Mouse (Mus musculus) CD4-positive, CD25-positive, alpha-beta regulatory T cell, adult 2 months (primary cell): ENCODE results near the gene Nr2c2.
"Not testable (repeated sequence)": the region's sequence is repeated elsewhere in the genome, so short reads cannot be mapped to it uniquely, and the experiment has no call there.

Experiments used
- DNase-seq: peaks from one replicate; pipeline ENCODE4 v3.0.0-alpha.2; 2012; ENCODE audit warnings: low read depth, low spot score

Nr2c2 gene

GRCm38 (mm10) chr6:92091130-92091591 lies at the start of gene Nr2c2:
Nr2c2 (plus strand) TSS chr6:92091390.
- peak; percentile 90 for DNase-seq

GRCm38 (mm10) chr6:92042055-92042454 lies 49.1 kb upstream of the Nr2c2 start:
- DNase-seq, result no peak

DNA sequence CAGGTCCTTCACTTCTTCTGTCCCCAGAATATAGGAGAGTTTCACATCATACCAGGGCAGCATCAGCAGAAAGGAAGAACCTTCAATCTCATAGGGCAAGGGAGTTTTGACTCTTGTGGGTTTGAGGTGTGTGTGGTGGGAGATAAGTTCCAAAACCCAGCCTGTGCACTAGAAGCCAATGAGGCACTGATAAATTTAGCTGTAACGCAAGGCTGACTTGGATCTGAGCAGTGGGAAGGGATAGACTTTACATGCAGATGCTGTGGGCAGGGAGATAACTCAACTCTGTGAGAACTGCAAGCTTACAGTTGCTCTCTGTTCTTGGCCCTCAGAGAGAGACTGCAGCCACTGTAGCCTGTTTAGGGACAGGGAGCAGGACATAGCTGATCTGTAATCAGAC lies 48.3 kb upstream of the Nr2c2 start:
- DNase-seq, result no peak

DNA sequence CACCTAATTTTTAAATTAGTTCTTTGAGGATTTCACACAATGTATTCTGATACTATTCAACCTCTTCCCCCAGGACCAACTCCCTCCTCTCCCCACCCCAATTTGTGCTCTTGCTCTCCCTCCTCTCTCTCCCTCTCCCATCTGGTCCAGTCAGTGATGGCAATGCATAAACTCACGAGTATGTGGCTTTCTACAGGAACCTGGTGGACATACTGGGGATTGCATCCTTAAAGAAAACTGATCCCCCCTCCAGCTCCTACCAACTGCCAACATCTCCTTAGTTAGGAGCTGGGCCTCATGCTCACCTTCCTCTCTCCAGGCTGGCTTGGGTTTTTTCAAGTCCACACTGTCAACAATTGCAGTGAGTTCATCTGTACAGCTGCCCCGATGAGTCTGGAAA lies 33.4 kb upstream of the Nr2c2 start:
- peak; percentile 26 for DNase-seq

DNA sequence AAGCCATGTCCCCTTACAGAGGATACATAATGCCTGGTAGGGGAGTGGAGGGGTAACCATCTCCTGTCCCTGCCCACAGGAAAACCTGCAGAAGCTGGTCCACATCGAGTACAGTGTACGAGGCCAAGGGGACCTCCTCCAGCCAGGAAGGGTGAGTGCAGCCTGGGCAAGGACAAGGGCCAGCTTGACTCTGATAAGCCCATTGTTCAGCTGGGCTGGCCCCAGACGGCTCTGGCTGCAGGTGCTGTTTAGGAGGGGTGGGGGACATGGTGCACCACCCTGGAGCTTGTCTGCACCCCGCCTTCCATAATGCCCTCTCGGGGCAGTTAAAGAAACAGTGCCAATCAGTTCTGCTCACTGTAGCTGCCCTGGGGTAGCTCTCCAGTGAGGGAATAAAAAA lies 29.5 kb upstream of the Nr2c2 start:
- DNase-seq, result no peak

- no peak for DNase-seq
These were observed 27.7 kb upstream of the Nr2c2 start for GRCm38 (mm10) chr6:92063452-92063851.

GRCm38 (mm10) chr6:92064101-92064500 lies 27.1 kb upstream of the Nr2c2 start:
- no peak for DNase-seq

DNA sequence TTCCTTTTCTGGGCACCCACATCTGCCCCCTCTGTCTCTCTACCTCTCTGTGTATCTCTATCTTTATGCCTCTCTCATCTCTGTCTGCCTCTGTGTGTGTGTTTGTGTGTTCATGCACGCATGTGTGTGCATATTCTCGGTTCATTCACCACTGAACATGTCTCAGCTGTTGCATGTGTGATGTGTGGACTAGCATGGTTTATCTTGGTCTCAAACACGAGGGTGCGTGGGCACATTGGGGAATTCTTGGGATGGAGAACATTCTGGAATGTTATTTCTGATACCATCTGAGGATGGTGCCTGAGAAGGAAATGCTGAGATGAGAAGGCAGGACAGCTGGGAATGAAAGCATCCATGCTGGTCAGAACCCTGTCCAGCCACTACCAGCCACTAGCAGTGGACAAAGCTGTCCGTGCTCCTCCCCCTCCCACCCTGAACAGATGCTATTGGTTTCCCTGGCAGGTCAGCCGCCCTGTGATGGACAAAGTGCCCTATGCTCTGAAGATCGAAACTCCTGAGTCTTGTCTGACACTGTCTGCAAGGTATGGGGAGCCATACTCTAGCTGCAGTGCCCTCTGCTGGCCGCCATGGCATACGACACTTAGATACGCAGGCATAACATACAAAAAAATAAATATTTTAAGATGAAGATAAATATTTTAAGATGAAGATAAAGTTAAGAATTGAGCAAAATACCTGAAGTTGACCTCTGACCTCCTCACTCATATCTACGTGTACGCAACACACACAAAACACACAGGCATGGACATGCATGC lies 25.3 kb upstream of the Nr2c2 start:
- DNase-seq, result peak; percentile 55

DNA sequence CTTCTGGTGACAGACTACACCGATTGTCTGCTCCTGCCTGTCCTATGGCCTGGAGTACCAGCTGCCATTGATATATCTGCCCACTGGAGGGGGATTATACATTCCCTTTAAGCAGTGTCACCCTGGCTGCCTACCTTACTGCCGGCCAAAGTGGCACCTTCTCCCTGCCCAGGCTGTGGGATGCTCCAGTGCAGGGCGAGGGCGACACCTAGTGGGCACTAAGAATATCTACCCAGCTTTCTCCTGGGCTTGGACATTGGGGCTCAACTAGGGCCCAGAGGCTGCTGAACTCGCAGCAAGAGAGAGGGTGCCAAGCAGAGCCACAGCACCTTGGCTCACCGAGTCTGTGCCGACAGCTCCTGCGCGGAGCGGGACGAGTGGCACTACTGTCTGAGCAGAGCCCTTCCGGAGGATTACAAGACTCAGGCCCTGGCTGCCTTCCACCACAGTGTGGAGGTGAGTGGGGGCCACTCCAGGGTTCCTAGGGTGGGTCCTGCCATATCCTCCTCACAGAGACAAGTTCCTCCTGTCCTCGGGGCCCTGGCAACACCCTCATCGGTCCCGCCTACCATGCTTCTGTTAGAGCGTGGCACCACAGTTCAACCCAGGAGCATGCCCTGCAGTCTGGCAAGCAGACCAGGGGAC lies 23.9 kb upstream of the Nr2c2 start:
- DNase-seq, result peak; percentile 85

- DNase-seq, result no peak
These were observed 19.9 kb upstream of the Nr2c2 start for GRCm38 (mm10) chr6:92071121-92071839.

DNA sequence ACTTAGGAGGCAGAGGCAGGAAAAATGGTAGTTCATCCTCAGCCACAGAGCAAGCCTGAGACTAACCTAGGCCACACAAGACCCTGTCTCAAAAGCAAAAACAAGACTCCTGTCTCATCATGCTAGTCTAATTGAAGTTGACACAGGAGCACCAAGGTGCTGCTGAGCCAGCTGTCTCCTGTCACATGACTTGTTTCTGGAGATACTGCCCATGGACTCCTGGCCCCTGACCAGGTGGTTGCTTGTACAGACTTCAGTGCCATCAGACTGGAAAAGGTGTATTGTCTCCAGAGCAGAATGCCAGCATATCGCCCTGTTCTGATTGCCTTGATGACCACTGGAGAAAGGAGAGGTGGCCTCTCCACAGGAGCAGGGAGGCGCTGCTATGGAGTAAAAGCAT lies 10.5 kb upstream of the Nr2c2 start:
- no peak for DNase-seq

DNA sequence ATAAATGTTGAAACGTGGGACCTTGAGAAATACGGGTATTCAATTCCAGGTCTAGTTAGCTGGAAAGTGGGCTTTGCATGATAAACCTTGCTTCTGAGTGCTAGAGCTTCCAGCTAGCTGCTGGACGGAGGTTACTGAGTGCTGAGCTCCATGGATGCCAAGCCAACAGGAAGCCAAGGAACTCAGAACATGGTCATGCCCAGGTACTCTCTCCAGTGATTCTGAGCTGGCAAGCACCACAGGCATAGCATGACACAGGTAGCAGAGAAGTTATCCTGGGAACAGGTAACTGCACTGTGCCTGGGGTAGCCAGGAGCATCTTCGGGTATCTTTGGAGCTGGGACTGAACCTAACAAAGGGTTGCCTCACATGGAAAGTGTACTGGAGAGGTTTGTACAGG lies 8.4 kb upstream of the Nr2c2 start:
- DNase-seq, result no peak

DNA sequence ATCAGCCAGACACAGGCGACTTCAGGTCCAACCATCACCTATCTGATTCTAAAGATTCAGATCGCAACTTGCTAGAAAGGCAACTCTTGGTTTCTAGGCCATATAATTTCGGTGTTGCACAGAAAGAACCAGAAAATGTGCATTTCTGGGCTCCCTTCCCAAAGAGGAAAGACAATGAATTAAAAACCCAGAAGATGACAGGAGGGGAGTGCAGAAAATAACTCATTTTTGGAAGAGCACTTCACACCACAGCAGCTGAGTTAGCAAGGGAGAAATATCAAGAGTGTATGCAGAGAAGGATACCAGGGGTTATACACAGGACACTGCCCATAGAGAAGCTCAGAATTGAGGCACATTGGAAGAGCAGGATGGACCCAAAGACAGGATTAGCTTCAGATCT lies 6.3 kb upstream of the Nr2c2 start:
- no peak for DNase-seq

- not testable (repeated sequence) for DNase-seq
These were observed 2.0 kb upstream of the Nr2c2 start for GRCm38 (mm10) chr6:92089141-92089540.

- no peak for DNase-seq
These were observed 1.2 kb upstream of the Nr2c2 start for GRCm38 (mm10) chr6:92089982-92090381.

- DNase-seq, result no peak
These were observed 693 bp upstream of the Nr2c2 start for GRCm38 (mm10) chr6:92090497-92090896.

GRCm38 (mm10) chr6:92091767-92092489 lies 738 bp downstream of the Nr2c2 start:
- DNase-seq, result peak; percentile 100

GRCm38 (mm10) chr6:92092737-92093136 lies 1.5 kb downstream of the Nr2c2 start:
- DNase-seq, result no peak

DNA sequence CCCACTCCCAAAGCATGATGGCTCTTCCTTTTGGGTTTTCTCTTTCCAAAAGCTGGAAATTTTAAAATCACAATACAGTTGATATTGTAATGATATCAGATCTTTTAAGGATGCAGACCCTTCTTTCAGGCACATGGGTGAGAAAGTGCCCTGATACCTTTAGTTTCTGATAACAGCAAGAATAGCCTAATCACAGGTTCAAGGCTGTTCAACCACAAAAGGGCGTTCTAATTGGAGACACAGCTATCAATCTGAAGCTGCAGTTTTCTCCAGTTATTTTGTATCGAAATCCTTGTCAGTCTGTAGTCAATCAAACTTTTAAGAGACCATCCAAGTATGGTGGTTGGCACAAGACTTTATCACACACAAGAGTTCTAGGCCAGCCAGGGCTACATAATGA lies 2.7 kb downstream of the Nr2c2 start:
- DNase-seq, result no peak

GRCm38 (mm10) chr6:92100679-92101360 lies 9.6 kb downstream of the Nr2c2 start:
- peak; percentile 19 for DNase-seq

GRCm38 (mm10) chr6:92124547-92124946 lies 33.4 kb downstream of the Nr2c2 start:
- DNase-seq, result no peak
